Mouse (Mus musculus) spleen, embryonic (tissue): ENCODE data around the gene Pfkl.
"Not testable (repeated sequence)": the region's sequence is repeated elsewhere in the genome, so short reads cannot be mapped to it uniquely, and the experiment has no call there.

Source experiments
- CTCF ChIA-PET: fragments of 350-600 bp; sonication (Branson Sonifier 250); formaldehyde crosslinking; loops from one replicate; lab custom pipeline; 2022; lab: Charles Lee

Gene Pfkl

GRCm38 (mm10) chr10:77974323-77974722, 35.6 kb downstream of the Pfkl start:
- CTCF ChIA-PET: no interaction called here

- CTCF ChIA-PET: interaction anchor here (0.8 kb wide), 1 partner anchor 511 kb away, joined by 7 read pairs; no protein-coding TSS in a partner anchor
These were observed 38.0 kb downstream of the Pfkl start for GRCm38 (mm10) chr10:77971709-77972553.

GRCm38 (mm10) chr10:77971191-77971590, 38.7 kb downstream of the Pfkl start:
- CTCF ChIA-PET: interaction anchor here (0.8 kb wide), 1 partner anchor 511 kb away, joined by 7 read pairs; no protein-coding TSS in a partner anchor

GRCm38 (mm10) chr10:77970481-77970880, 39.4 kb downstream of the Pfkl start, which contains the start of gene Trpm2:
Gene Trpm2, minus strand, starts transcription at chr10:77970563.
- CTCF ChIA-PET: no interaction called here

GRCm38 (mm10) chr10:77969973-77970325, 39.9 kb downstream of the Pfkl start:
- CTCF ChIA-PET: no interaction called here

- CTCF ChIA-PET: no interaction called here
These were observed 40.5 kb downstream of the Pfkl start for GRCm38 (mm10) chr10:77969274-77969972.

GRCm38 (mm10) chr10:77963971-77964370, 45.9 kb downstream of the Pfkl start:
- CTCF ChIA-PET: interaction anchor here (0.6 kb wide), 2 partner anchors 18 to 384 kb away, joined by 3 to 5 read pairs; no protein-coding TSS in a partner anchor

- CTCF ChIA-PET: interaction anchor here (0.7 kb wide), 1 partner anchor 542 kb away, joined by 6 read pairs; no protein-coding TSS in a partner anchor
These were observed 47.2 kb downstream of the Pfkl start for GRCm38 (mm10) chr10:77962725-77963124.

GRCm38 (mm10) chr10:77950468-77950867, 59.4 kb downstream of the Pfkl start:
- CTCF ChIA-PET: not testable (repeated sequence)

- CTCF ChIA-PET: no interaction called here
These were observed 70.2 kb downstream of the Pfkl start for GRCm38 (mm10) chr10:77939685-77940084.
